Mouse (Mus musculus) midbrain, embryonic 14.5 days (tissue): ENCODE results near the gene Mob2. TPM values are rescaled to one million over a fixed set of nuclear protein-coding genes. Genes with fewer than 3 reads are reported as not detected.

Experiments used
- microRNA-seq: library from miRNA; unstranded; fragments of <30 nt; microRNA quantifications from one replicate; pipeline ENCODE4, GENCODE M21; 2016
- polyA plus RNA-seq: library from polyadenylated mRNA; unstranded; fragments of >200 nt; fragmentation: Nextera tagmentation; extraction: Ambion mirVana; gene quantifications from 2 replicates; pipeline ENCODE4 v1.2.1, GENCODE M21; 2014

The Mob2 gene
- polyA plus RNA-seq, 1 experiment from 2014 or later = 57.2 TPM

Small RNA genes within 50 kb of the gene (microRNA-seq; reads per million reads assigned to microRNA genes)
- gene Mir3104 = 2.5 reads per million, percentile 17 among the genes with 10 or more reads in this experiment

Other genes with a start within 250 kb of the Mob2 start
- gene Muc5b, start 222.0 kb downstream of the Mob2 start, polyA plus RNA-seq = 0.03 and 0.04 TPM in 2 replicates
- gene Tollip, start 142.6 kb downstream of the Mob2 start, polyA plus RNA-seq = 61.9 and 79.7 TPM in 2 replicates
- gene Brsk2, start 111.3 kb downstream of the Mob2 start, polyA plus RNA-seq = 23.9 and 33.5 TPM in 2 replicates
- gene Dusp8, start 34.8 kb upstream of the Mob2 start, polyA plus RNA-seq = 112 and 126 TPM in 2 replicates
- gene Gm45618, start 59.7 kb upstream of the Mob2 start, polyA plus RNA-seq = 0.34 TPM in 1 of 2 replicates, not detected in the other
- gene Gm39115, start 75.0 kb upstream of the Mob2 start, polyA plus RNA-seq = not detected in 2 replicates
- gene Gm45337, start 83.5 kb upstream of the Mob2 start, polyA plus RNA-seq = not detected in 2 replicates
- not detected in 2 replicates for gene Gm29735, start 96.0 kb upstream of the Mob2 start, polyA plus RNA-seq
- gene Gm4553, start 104.7 kb upstream of the Mob2 start, polyA plus RNA-seq = not detected in 2 replicates
- gene Krtap5-2, start 114.9 kb upstream of the Mob2 start, polyA plus RNA-seq = not detected in 2 replicates
- gene Gm10153, start 129.3 kb upstream of the Mob2 start, polyA plus RNA-seq = not detected in 2 replicates
- not detected in 2 replicates for gene Krtap5-3, start 140.3 kb upstream of the Mob2 start, polyA plus RNA-seq
- gene Gm7579, start 150.8 kb upstream of the Mob2 start, polyA plus RNA-seq = not detected in 2 replicates
- gene Krtap5-5, start 168.9 kb upstream of the Mob2 start, polyA plus RNA-seq = not detected in 2 replicates
- gene Gm40460, start 180.0 kb upstream of the Mob2 start, polyA plus RNA-seq = not detected in 2 replicates
- gene Gm2431, start 197.3 kb upstream of the Mob2 start, polyA plus RNA-seq = not detected in 2 replicates
- gene Gm4559, start 213.3 kb upstream of the Mob2 start, polyA plus RNA-seq = not detected in 2 replicates
- gene Krtap5-1, start 236.1 kb upstream of the Mob2 start, polyA plus RNA-seq = not detected in 2 replicates
- not detected in 2 replicates for gene Krtap5-4, start 242.5 kb upstream of the Mob2 start, polyA plus RNA-seq